Mouse (Mus musculus): ENCODE data around the gene Dusp14.

The Dusp14 gene

DNA sequence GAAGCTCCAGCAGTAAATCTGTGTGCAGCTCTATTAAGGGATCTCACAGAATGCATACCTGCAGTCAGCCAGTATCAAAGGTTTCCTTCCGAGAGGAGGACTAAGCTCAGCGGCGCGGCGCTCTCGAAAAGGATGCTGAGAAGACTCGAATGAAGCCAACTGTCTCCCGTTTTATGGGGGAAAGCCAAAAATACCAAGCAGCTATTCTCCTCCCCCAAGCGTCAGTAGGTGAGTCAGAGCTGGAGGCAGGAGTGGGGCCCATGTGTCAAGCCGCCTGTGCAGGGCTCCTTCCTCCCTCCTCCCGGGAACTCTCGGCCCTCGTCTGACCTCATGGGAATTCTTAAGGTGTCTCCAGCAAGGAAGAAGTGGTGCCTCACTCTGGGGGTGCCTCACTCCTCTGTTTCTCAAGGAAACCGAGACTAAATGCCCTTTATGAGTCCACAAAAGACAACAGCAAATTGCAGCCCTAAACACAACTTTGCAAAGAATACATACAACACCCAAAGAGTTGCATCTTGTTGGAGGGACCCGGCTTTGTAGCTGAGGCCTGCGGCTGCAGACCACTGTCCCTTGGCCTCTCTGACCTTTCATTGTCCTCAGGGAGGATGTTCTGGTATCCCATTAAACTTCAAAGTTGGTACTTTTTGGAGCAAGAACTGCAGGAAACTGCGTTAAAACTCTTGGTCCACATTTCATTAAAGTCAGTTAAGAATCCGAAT lies 2.0 kb downstream of the Dusp14 start:
- peak; percentile 43 to 52 for DNase-seq (ENCODE audit: low spot score in 2 of 2)

DNA sequence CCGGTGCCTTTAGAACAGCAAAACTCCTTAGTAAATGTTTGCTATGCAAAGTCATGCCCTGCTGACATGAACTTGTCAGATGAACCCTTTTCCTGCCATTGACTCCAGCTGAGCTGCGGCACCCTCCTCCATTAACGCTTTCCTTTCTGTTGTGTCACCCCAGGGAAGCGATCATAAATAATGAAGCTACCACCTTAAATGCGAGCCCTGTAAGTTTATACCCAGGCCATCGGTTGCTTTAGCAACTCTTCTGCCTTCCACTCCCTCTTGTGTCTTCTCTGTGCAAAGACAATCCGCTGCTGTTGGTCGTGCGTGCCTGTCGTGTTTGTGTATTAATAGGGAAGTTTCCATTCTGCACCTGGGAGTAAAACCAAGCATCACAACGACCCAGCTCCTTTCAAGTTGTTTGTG lies 3.0 kb downstream of the Dusp14 start:
- DNase-seq (ENCODE audit: low spot score in 2 of 2): no peak

DNA sequence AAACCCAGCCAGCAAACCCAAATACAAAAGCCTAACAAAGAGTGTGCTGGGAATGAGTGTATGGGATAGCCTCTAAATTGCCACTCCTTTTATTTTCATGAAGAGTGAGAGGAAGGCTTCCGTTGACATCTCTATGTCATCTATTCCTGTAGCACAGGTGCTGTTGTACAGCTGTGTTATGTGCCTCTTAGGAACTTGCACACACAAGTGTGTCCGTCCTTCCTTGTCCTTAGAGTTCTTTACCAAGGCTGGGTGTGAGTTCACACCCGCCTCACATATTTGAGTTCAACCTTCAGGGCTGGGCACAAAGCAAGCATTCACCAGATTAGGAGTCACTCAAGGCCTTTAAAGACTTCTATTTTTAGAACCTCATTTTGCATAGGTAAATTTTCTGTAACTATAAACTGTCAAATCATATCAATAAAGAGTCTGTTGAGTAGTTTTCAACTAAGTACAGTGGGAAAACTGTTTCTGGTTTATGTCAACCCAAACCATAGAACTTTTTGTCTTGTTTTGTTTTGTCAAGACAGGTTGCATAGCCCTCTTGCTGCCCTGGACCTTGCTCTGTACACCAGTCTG lies 5.3 kb downstream of the Dusp14 start:
- no peak for DNase-seq (ENCODE audit: low spot score in 2 of 2)

DNA sequence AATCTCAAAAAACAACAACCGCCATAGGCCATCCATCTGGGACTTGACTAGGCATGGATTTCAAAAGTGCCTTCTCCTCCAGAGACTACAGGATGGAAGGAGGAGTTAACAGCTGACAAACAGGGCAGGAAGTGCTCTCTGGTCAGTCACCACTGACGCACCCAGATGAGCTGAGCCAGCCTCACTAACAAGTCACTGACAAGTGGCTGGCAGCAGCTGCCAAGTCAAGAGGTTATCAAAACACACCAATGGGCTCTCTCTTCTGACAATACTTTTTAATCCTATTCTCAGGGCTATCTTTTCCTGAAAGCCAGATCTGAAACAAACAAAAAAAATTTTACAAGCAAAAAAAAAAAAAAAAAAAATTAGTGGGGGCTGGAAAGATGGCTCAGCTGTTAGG lies 6.3 kb downstream of the Dusp14 start:
- DNase-seq (ENCODE audit: low spot score in 2 of 2): no peak

DNA sequence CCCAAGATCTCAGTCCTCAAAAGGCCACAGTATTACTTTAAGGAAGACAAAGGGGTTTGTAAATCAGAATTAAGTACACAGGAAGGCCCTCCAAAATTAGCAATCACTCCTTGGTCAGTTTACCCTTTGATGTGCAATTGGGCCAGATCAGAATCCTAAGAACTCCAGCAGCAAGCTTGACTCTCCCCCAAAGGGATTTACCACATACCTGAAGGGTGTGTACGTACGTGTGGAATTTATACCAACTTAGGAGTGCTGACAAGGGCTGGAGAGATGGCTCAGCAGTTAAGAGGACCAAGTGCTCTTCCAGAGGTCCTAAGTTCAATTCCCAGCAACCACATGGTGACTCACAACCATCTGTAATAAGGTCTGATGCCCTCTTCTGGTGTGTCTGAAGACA lies 7.2 kb downstream of the Dusp14 start:
- DNase-seq (ENCODE audit: low spot score in 2 of 2): no peak

DNA sequence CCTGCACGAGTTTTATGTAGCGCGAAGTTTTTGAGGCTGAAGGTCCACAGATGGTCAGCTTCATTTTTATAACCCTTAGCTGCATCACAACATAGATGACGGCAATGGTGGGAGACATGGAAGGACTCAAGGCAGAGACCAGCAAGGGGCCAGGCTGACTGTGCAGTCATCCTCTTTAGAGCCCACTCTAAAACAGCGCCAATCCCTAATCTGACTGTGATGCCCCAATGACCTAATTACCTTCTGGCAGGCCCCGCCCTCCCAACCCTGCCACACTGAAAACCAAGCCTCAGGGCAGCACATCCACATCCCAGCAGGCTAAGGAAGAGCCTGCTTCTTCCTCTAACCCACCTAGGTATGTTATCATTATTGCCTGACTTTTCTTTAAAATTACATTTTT lies 8.4 kb downstream of the Dusp14 start:
- DNase-seq (ENCODE audit: low spot score in 2 of 2): no peak

DNA sequence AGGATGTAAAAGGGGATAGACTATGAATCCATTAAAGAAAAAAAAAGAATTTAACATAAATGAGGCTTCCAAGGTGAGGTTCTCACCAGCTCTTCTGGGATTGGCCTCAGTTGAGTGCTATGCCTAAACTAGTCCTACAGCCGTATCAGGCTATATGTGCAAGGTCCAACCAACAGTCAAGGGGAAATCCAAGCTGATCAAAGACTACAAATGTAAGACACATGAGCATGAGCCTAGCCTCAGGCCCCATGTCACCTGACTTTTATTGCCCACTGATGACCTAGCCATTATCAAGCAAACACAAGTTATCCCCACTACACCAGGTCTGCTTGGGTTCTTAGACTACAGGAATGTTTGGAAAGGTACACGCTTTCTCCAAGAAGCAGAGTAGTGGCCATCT lies 9.3 kb downstream of the Dusp14 start:
- no peak for DNase-seq (ENCODE audit: low spot score in 2 of 2)

DNA sequence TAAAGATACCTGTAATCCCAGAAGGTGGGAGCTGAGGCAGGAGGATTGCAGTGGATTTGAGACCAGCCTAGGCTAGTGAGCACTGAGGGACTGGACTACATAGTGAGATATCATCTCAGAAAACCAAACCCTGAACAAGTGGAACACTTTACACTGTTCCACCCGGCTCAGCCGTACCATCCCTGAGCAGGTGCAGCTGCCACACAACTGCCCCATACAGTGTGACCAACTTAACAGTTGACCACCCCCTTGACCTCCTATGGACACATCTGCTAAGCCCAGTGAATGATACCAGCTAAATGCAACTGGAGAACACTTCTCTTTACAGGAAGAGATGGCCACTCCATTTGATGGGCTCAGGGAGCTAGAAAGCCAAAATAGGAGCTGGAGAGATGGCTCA lies 11.6 kb downstream of the Dusp14 start:
- DNase-seq (ENCODE audit: low spot score in 2 of 2): no peak

DNA sequence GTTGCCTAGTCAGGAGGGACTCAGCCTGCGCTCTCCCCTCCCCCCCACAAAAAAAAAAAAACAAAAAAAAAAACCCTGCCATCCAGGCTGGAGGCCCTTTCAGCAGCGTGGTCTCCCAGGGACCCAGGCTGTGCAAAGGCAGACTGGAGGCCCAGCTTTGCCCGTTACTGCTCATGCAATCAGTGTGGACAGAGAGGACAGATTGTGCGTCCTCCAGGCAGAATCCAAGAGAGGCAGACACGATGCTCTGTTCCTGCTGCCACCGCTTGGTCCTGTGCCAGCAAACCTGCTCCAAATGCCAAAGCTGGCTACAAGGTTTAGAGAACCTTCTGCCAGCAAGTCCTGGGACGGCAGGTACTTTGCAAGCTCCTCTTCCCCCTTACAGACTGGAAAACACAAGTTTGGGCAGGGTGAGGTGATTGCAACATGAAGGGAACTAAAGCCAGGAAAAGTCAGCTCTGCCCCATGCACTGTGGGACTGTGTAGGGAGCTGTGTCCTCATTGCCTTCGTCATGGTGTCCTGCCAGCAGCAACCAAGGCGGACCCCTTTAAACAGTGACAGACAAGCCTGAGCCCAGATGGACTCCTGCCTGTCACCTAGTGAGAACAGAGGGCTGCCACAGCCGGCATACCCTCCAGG lies 15.4 kb downstream of the Dusp14 start:
- no peak for DNase-seq (ENCODE audit: low spot score in 2 of 2)

DNA sequence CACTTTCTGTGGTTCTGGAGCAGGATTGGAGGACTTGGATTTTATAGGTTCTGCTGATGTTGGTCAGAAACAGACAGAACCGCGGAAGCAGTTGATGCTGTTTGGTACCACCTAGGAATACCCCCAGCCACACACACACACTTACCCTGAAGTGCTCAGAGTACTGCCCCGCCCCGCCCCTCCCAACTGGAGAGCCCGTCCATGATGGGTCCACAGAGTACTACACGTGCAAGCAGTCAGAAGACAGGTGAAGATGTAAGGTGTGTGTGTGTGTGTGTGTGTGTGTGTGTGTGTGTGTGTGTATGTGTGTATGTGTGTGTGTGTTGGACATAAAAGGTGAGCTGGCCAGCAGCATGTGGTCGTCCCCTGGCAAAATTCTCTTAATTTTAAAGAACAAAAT lies 16.0 kb downstream of the Dusp14 start:
- no peak for DNase-seq (ENCODE audit: low spot score in 2 of 2)

DNA sequence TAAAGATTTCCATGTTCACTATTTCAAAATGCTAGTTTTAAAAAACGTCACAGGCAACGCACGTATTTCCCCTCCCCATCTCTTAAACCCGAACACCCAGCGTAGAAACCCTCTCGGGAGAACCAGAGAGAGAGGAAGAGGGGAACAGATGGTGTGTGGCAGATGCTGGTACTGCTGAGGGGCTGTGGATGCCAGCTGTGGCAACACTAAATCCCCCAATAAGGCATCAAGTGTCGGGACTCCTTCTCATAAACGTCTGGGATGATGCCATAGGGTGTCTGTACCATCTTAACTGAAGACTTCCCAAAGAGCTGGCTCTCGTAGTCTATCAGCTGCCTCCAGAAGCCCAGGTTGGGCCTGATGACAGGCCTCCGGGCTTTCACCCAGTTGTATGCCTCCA lies 20.6 kb downstream of the Dusp14 start:
- no peak for DNase-seq (ENCODE audit: low spot score in 2 of 2)

DNA sequence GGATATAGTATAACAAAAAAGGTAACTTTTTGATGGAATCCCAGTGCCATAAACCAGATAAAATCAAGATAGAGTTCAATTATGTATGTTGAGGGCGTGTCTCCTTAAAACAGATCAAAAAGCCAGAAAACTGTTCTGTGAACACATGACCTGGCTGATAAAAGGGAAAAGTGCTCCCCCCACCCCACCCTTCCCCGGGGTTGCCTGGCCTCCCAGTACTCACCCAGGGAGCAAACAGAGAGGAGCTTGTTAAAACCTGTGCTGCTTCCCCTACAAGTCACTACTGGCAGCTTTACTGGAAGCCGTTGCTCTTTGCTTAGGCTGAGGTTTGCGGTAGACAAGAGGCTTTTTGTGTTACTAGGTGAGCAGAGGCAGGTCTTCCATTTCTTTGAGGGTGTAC lies 21.8 kb downstream of the Dusp14 start:
- DNase-seq (ENCODE audit: low spot score in 2 of 2): no peak

DNA sequence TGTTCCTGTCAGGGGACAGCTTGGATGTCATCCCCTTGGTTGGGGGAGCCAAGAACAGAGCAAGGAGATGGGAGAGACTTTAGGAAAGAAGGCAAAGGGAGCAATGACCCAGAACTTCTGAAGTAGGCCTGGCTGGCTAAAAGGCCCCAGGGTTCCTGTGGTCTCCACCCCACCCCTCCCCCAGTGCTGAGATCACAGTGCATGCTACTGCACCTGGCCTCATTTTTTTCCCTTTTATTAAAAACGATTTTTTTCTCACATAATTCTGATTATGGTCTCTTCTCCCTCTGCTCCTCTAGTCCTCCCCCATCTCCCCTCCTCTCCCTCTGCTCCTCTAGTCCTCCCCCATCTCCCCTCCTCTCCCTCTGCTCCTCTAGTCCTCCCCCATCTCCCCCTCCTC lies 24.1 kb downstream of the Dusp14 start:
- DNase-seq (ENCODE audit: low spot score in 2 of 2): no peak

DNA sequence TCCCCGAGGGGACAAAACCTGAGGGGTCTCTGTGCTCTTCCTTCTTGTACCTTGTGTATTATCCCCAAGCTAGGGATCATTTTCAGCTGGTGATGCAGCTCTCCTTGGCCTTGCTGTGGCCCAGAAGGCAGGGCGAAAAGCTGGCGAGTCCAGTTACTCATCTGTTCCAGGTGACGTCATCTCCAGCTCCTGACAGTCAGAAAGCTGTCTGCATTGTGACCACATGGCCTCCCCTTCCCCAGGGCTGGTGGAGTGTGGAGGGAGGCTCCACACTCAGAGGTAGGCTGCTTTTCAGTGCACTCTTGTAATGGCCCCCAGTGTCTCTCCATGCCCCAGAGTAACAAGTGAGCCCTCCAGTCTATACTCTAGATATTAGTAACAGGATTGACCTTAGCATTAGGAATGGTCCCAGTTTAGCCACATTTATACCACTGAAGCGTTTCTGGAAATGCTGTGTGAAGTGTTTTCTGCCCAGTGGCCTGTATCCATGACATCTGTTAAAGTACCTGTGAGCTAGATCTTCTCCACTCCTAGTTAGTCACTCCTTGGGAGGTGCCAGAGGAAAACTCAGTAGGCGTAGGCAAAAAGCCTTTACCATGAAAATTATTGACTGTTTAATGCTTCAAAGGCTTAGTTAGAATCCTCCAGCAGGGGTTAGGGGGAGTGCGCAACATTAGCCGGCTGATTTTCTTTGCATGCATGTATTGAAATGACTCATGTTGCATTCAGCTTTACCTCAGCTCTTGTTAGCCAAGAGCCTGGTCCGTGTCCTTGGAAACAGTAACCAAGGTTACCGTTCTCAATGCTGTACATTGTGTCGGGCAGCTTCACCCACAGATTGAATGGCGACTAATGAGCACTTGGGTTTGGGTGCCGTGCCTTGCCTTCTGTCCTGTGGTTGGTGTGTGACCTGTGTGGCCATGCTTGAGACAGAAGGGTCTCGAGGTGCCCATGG lies 26.0 kb downstream of the Dusp14 start:
- peak in 1 of 2 experiments; percentile 48 for DNase-seq (ENCODE audit: low spot score in 2 of 2)

DNA sequence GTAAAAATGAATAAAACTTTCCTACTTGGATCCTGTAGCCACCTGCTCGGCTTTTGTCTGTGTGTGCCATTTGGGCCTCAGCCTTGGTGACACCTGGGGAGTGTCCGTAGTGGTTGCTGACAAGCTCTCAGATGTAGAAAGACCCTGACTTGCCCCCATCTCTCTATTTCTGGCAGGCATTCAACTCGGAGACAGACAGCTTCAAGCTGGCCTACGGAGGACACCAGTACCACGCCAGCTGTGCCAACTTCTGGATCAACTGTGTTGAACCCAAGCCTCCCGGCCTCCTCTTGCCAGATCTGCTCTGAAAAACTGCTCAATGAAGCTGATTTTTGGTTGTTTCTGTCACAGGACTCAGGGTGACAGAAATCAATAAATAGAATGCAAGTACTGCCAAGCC lies 28.4 kb downstream of the Dusp14 start:
- no peak for DNase-seq (ENCODE audit: low spot score in 2 of 2)

DNA sequence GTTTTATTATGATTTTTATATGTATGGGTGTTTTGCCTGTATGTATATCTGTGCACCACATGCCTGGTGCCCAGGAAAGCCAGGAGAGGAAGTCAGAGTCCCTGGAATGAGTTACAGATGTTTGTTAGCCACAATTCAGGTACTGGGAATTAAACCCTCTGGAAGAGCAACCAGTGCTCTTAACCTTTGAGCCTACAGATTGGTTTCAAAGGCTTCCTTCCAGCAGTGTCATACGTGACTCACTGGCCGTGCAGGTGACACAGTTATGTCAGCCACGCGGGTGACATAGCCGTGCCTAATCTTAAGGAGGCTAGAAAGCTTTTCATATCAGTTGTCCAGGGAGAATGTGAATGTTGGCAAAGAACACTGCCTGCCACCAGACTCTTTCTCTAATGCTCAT lies 35.4 kb downstream of the Dusp14 start:
- DNase-seq (ENCODE audit: low spot score in 2 of 2): no peak

DNA sequence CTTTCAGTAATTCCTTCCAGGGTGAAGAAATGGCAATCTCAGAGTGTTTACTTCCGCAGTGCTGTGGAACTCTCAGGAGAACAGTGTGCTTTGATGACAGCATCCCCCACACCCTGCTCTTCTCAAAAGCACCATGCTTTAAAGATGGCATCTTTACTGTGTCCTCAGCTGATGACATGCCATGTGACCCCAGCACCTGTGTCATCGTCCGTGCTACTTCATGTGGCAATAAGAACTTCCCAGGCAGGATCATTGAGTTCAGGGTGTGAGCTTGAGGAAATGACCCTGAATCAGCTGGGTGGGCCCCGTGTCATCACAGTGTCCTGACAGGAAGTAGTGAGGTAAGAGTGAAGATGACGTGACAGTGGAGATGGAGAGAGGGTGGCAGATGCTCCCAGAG lies 36.5 kb downstream of the Dusp14 start:
- no peak for DNase-seq (ENCODE audit: low spot score in 2 of 2)

DNA sequence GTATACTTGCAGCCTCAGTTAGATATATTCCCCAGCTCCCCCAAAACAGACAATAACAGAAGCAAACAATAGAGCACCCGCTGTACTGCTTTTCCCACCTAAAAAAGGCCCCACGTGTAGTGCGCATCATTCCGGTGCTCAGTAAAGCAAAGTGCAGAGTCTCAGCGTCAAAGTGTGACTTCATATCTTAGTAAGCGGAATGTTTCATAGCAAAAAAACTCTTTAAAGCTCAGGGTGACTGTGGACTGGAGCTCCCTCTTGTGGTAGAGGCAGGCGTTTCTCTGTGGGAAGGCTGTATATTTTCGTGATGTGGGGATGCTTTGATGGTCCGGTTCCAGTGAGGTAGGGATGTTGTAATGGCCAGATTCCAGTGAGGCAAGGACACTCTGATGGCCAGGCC lies 37.1 kb downstream of the Dusp14 start:
- DNase-seq (ENCODE audit: low spot score in 2 of 2): peak; percentile 50 to 51

DNA sequence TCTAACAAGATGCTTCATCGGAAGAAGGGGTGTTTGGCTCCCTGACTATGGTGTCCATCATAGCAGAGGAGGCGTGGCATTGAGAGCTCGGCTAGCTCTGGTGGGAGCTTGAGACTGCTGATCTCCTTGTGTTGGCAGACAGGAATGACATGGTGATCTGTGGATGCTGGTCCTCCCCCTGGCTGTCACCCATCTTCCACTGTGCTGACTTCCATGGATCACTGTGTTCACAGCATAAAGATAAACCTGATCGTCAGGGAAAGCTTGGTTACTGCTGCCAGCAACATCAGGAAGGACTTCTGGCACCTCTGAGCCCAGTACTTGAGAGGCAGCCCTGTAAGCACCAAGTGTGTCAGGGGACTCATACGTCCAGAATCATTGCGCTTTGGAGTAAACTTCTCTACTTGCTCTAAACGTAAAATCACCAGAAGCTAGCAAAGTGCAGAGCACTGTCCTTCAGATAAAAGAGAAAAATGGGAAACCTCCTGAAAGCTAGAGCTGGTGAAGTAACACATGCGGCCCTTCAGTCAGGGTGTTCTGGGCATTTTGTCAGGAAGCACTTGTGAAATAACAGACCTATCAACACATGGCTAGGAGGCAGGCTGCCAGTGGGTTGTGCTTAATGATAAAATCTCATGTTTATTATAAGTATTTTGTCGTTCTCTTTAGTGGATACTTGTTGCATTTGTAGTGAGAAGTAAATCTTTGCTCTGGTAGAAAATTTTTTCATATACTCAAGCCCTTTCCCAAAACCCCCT lies 40.6 kb downstream of the Dusp14 start:
- no peak for DNase-seq (ENCODE audit: low spot score in 2 of 2)

DNA sequence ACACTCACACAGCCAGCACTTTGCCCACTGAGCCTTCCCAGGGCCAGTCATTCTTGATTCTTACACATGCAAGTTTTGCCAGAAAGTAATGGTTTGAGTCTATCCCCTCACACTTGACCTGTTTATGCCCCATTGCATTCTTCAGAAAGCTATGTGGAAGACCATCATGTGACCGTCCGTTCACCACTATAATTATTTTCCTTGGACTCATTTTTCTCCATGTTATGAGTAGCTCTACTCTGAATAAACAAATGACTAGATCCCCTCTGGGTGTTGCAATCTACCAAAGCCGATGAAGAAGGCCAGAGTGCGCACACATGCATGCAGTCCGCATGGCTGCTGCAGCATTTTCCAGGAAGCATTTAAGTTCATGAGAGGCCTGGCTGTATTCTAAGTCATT lies 41.8 kb downstream of the Dusp14 start:
- DNase-seq (ENCODE audit: low spot score in 2 of 2): no peak

DNA sequence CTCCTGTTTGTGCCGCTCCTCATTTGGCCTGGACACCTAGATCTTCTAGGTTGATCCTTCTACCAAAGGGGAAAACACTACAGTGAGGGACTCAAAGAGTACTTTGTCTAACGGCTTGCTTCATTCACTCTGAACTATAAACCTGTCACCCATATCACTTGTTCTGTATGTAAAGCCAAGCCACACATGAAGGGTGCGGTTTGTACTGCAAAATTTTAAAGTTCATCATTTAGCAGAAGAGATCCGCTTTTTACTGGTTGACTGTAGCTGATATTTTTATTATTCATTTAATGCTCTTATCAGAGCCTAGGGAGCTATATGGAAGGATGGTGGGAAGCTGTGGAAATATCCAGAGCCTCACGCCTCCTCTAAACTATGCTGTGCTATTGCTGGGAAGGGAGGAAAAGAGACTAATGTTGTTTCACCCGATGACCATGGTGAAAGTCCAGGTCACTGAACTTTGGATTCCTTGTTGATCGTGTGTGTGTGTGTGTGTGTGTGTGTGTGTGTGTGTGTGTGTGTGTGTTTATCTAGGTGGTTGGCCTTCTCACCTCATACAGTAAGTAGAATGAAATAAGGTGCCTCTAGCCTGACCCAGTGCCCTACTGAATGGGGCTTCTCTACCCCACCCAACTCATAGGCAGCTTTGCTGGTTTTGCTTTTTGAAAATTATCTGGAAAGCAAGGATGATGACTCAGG lies 52.1 kb downstream of the Dusp14 start:
- DNase-seq (ENCODE audit: low spot score in 2 of 2): no peak
